Mouse (Mus musculus) forebrain, postnatal 0 days (tissue): ENCODE data around the gene Appl2. TPM values are rescaled to one million over a fixed set of nuclear protein-coding genes. Genes with fewer than 3 reads are reported as not detected.

Experiments
- ATAC-seq: fragments of 200-750 bp; cut with Nextera tagmentation; 2 replicates; pipeline ENCODE4 v1.8.0; 2017; ENCODE audit warnings: mild to moderate bottlenecking, moderate library complexity
- DNase-seq: peaks from one replicate; pipeline ENCODE4 v3.0.0-alpha.2; 2015
- H3K27ac ChIP-seq: fragments of 300-500 bp; sonication (generic); 2 replicates; pipeline ENCODE4 v1.5.1; 2014; ENCODE audit warnings: low read depth, mild to moderate bottlenecking, antibody characterized with exemption, low read length, moderate library complexity, mixed read lengths
- H3K27me3 ChIP-seq: fragments of 300-500 bp; sonication (generic); 2 replicates; pipeline ENCODE4 v1.6.1; 2014; ENCODE audit warnings: mild to moderate bottlenecking, low read length, mixed read lengths; ENCODE audit not compliant: insufficient read depth
- H3K36me3 ChIP-seq: fragments of 300-500 bp; sonication (generic); 2 replicates; pipeline ENCODE4 v1.6.1; 2014; ENCODE audit warnings: mild to moderate bottlenecking, moderate library complexity; ENCODE audit not compliant: insufficient read depth
- H3K4me1 ChIP-seq: fragments of 300-500 bp; sonication (generic); 2 replicates; pipeline ENCODE4 v1.6.1; 2014; ENCODE audit warnings: antibody characterized with exemption; ENCODE audit not compliant: insufficient read depth
- H3K4me2 ChIP-seq: fragments of 300-500 bp; sonication (generic); 2 replicates; pipeline ENCODE4 v1.6.1; 2014; ENCODE audit warnings: low read depth, mild to moderate bottlenecking, moderate library complexity
- H3K4me3 ChIP-seq: fragments of 300-500 bp; sonication (generic); 2 replicates; pipeline ENCODE4 v1.5.1; 2014; ENCODE audit warnings: low read depth, low read length, mixed read lengths
- H3K9ac ChIP-seq: fragments of 300-500 bp; sonication (generic); 2 replicates; pipeline ENCODE4 v1.6.1; 2014; ENCODE audit warnings: mild to moderate bottlenecking
- H3K9me3 ChIP-seq: fragments of 300-500 bp; sonication (generic); 2 replicates; pipeline ENCODE4 v1.6.1; 2016; ENCODE audit warnings: low read length
- CTCF ChIP-seq: sonication (generic); IDR thresholded peaks from 2 replicates; pipeline ENCODE4 v1.5.1; 2016; ENCODE audit warnings: antibody characterized with exemption, control low read depth, low read depth
- WGBS: fragments of 180-500 bp; shearing (Covaris S2); extraction: QIAGEN DNeasy Blood & Tissue Kit; methylation state at CpG from one replicate; pipeline ENCODE4 v1.1.7; 2014; 5-methylcytosine and 5-hydroxymethylcytosine counted together
- polyA plus RNA-seq: library from polyadenylated mRNA; unstranded; fragments of >200 nt; fragmentation: Nextera tagmentation; extraction: Ambion mirVana; gene quantifications from 2 replicates; pipeline ENCODE4 v1.2.1, GENCODE M21; 2015
- total RNA-seq: library from RNA; depleted of rRNA; stranded (reverse); fragments of >200 nt; gene quantifications from 2 replicates; pipeline ENCODE4 v1.2.3, GENCODE M21; 2014

The Appl2 gene
- total and polyA plus RNA-seq, 2 experiments from 2014 or later: 26.1 to 38.5 TPM

DNA sequence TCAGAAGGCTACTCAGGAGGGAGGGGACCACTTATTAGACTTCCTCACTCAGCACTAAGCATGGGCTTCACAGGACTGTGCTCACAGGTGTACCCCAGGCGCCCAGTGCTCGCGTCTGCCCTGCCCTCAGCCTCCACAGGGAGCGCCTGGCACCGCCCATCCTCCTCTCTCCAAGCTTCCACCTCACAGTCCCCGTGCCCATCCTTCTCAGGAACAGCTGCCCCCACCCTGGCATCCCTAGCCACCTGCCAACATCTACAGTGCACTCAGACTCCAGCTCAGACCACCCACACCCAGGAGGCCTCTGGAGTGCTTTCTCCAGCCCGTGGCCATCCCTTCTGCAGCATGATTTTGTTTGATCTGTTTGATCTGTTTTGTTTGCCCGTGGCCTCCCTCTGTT is 24.5 kb downstream of the Appl2 start:
- H3K9me3 ChIP-seq: no peaks in the 10 kb centered on the region
- no peak for TF ChIP-seq CTCF
- H3K4me2 ChIP-seq: no peak overlapping the region
- H3K4me3 ChIP-seq: no peak overlapping the region
- no peak overlapping the region for H3K9ac ChIP-seq
- no peak overlapping the region for H3K27ac ChIP-seq
- H3K36me3 ChIP-seq: peaks cover 15% of the 10 kb centered on the region
- DNase-seq (no peak), ATAC-seq (no peak)
- no peaks in the 10 kb centered on the region for H3K4me1 ChIP-seq
- WGBS: 80% methylated on average over 8 of the region's 8 CpGs
- no peaks in the 10 kb centered on the region for H3K27me3 ChIP-seq

DNA sequence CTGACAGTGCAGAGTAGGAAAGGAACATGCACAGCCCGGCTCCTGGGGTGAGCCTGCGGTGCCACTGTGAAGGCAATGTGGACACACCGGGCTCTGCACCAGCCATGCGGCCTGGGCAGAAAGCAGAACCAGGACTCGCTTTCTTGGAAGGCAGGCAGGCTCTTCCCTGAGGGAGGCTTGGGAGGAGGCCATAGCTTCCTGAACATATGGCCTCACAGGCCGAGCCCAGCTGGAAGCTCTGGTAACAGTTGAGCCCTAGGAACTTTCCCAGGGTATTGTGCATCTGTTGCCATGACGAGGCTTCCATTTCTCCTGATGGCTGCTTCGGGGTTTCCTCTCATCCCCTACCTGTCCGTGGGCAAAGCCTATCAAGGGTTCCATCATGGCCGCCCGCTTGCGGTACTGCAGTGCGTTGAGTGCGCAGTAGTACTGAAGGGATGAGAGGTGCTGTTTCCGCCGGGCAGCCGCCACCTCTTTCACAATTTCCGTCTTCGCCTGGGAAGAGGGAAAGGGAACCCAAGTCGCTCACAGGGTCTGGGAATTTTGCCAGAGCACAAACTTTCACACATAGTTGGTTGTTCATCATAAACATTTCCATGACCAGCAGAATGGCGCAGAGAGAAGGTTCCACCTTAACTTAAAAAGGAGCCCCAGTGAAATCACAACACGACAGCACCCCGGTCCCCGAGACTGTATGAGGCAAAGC is 28.0 kb downstream of the Appl2 start:
- H3K9me3 ChIP-seq: no peaks in the 10 kb centered on the region
- no peak for TF ChIP-seq CTCF
- H3K36me3 ChIP-seq: peaks cover 4% of the 10 kb centered on the region; the same call in 1 of the 2 replicates
- H3K4me2 ChIP-seq: no peak overlapping the region
- H3K27me3 ChIP-seq: no peaks in the 10 kb centered on the region
- no peaks in the 10 kb centered on the region for H3K4me1 ChIP-seq
- H3K4me3 ChIP-seq: no peak overlapping the region
- ATAC-seq: peak; percentile 25; the same call in 1 of the 2 replicates
- DNase-seq: peak; percentile 40
- 82% methylated on average over 24 of the region's 24 CpGs for WGBS
- no peak overlapping the region for H3K27ac ChIP-seq
- no peak overlapping the region for H3K9ac ChIP-seq

DNA sequence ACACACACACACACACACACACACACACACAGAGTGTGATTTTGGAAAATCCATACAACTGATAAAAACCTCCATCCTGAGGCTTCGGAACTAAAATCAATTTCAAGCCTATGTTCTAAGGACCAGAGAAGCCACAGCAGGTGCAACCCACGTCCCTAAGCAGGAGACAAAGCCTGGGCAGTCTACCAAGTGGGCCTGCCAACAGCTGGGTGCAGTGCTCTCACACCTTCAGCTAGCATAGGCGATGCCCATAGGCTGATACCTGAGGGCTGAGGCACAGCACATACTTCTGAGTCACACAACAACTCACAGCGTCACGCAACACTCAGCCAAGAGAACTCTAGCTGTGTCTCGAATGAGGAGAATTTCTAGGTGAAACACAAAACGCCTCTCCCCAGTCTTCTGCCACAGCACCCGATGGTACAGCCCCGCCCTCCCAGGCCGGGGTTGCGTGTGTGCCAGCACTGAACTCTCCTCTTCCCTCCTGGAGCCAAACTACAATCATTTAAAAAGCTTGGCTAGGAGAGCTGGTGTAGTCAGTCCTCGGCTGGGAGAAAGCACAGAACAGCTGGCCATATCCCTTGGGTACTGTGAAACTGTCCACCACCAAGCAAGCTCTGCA is 29.6 kb downstream of the Appl2 start:
- Histone ChIP-seq H3K9me3 (no peaks in the 10 kb centered on the region), H3K4me2 (no peak overlapping the region), H3K9ac (no peak overlapping the region), H3K4me3 (no peak overlapping the region), H3K27ac (no peak overlapping the region), H3K4me1 (no peaks in the 10 kb centered on the region), H3K36me3 (peaks cover under 1% of the 10 kb centered on the region; the same call in 1 of the 2 replicates), H3K27me3 (no peaks in the 10 kb centered on the region)
- no peak for TF ChIP-seq CTCF
- no peak for DNase-seq
- 69% methylated on average over 12 of the region's 12 CpGs for WGBS
- ATAC-seq: peak; percentile 18; the same call in 1 of the 2 replicates

DNA sequence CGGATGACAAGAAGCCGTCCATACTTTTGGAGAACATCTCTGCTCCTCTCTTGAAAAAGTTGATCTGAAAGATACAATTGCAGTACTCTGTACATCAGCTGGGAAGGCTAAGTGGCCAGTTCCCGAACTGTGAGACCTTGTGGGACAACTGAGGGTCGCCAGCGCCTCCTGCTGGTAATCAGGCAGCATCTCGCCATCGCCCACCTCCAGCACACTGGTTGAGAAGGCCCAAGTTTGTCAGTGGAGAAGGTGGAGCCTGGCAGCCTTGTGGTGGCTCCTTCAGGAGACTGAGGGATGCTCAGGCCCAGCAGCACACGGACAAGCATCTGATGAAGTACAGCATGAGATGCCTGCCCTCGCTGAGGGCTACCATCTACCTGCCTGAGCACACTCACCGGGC is 31.2 kb downstream of the Appl2 start:
- Histone ChIP-seq H3K27me3 (no peaks in the 10 kb centered on the region), H3K4me3 (no peak overlapping the region), H3K9me3 (no peaks in the 10 kb centered on the region), H3K36me3 (peaks cover 9% of the 10 kb centered on the region), H3K9ac (no peak overlapping the region), H3K4me1 (no peaks in the 10 kb centered on the region), H3K27ac (no peak overlapping the region), H3K4me2 (no peak overlapping the region)
- WGBS: 56% methylated on average over 10 of the region's 10 CpGs
- TF ChIP-seq CTCF: peak; percentile 55
- ATAC-seq (no peak), DNase-seq (no peak)

DNA sequence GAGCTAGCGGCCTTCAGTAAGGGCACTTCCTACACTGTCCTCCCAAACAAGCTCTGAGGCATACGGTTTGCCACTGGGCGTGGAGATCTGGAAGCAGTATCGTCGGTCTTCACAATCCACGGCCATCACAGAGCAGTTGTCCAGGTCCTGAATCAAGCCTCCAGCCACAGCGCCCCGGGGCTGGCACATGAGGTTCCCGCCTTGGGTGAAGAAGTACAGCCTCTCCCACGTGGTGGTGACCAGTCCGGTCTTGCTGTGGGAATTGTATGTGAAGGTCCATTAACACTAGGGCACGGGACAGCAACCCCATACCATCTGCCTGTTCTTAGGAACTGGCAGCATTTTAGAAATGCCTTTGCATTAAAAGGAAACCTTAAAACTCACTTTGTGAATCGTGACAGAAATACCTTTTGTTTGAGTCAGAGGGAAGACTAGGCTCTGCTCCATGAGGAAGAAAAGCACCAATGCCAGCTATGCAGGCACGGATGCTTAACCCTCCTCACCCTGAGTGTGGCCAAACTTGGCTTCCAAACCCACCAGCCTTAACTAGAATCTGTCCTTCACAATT is 35.8 kb downstream of the Appl2 start:
- H3K4me2 ChIP-seq: no peak overlapping the region
- H3K9me3 ChIP-seq: no peaks in the 10 kb centered on the region
- no peak for DNase-seq
- WGBS: 94% methylated on average over 14 of the region's 14 CpGs
- ATAC-seq: no peak
- H3K4me1 ChIP-seq: no peaks in the 10 kb centered on the region
- no peak overlapping the region for H3K4me3 ChIP-seq
- no peaks in the 10 kb centered on the region for H3K27me3 ChIP-seq
- no peak overlapping the region for H3K9ac ChIP-seq
- peaks cover 39% of the 10 kb centered on the region for H3K36me3 ChIP-seq
- no peak for TF ChIP-seq CTCF
- no peak overlapping the region for H3K27ac ChIP-seq

DNA sequence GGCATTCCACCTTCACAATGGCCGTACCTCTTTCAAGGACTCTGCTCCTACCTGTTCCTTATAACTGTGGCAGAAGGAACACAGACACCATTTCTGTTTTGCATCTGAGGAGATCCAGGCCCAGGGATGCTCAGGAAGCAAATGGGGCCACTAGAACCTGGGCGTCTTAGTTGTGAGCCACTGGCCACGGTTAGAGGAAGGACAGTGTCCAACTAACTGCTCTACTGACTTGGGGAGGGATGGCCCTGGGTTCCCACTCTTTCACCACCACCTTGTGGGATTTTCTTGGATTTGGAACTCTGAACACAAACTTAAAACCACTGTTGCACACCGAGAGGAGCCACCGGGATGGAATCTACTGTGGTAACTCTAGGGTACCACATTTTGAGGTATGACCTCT is 36.7 kb downstream of the Appl2 start:
- Histone ChIP-seq H3K27ac (no peak overlapping the region), H3K9me3 (no peaks in the 10 kb centered on the region), H3K4me3 (no peak overlapping the region), H3K4me2 (no peak overlapping the region), H3K9ac (no peak overlapping the region), H3K4me1 (no peaks in the 10 kb centered on the region), H3K27me3 (no peaks in the 10 kb centered on the region), H3K36me3 (peaks cover 45% of the 10 kb centered on the region)
- 94% methylated on average over 5 of the region's 5 CpGs for WGBS
- ATAC-seq (no peak), DNase-seq (no peak)
- TF ChIP-seq CTCF: no peak

DNA sequence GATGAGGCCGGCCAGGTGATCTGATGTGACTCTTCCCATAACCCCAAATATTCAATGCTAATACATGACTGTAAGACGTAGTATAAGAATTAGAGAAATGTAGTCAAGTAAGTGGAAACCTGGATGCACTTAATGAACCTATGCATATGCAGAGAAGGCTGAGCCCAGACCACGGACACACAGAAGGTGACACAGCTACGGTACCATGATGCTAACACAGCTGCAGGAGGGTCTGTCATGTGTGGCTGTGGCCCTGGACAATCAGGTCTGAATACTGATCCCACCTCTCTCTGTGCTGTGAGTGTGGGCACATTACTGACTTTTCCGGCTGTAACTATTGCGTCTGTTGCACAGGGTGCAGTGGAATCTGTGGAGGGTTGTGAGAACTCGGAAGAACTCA is 38.0 kb downstream of the Appl2 start:
- no peak for TF ChIP-seq CTCF
- no peak overlapping the region for H3K4me3 ChIP-seq
- H3K27ac ChIP-seq: no peak overlapping the region
- H3K27me3 ChIP-seq: no peaks in the 10 kb centered on the region
- H3K4me1 ChIP-seq: no peaks in the 10 kb centered on the region
- H3K36me3 ChIP-seq: peaks cover 45% of the 10 kb centered on the region
- ATAC-seq: no peak
- no peaks in the 10 kb centered on the region for H3K9me3 ChIP-seq
- H3K9ac ChIP-seq: no peak overlapping the region
- WGBS: 94% methylated on average over 7 of the region's 7 CpGs
- no peak for DNase-seq
- no peak overlapping the region for H3K4me2 ChIP-seq
